Mouse (Mus musculus): Measurements from ENCODE around the gene Plekhs1. TPM values are rescaled to one million over a fixed set of nuclear protein-coding genes. Genes with fewer than 3 reads are reported as not detected.
A peak's percentile ranks its signal among the peaks of the same experiment; 100 is the strongest.
"Not testable (repeated sequence)": the region's sequence is repeated elsewhere in the genome, so short reads cannot be mapped to it uniquely, and the experiment has no call there.

The Plekhs1 gene
- total and polyA plus RNA-seq, 3 experiments = 0.04 to 0.18 TPM; not detected in 1

GRCm38 (mm10) chr19:56485376-56486271 is 24.2 kb downstream of the Plekhs1 start:
- Histone ChIP-seq H3K9ac (ENCODE audit: low read depth, low read length) (no peak overlapping the region), H3K27ac (0 out of 2 replicates have a peak overlapping the region, but pooled peaks have one; percentile 5), H3K36me3 (ENCODE audit: control insufficient read depth, insufficient read depth, low read length) (no peaks in the 10 kb centered on the region), H3K27me3 (ENCODE audit: control insufficient read depth, insufficient read depth, low read length) (no peaks in the 10 kb centered on the region), H3K4me3 (no peak overlapping the region), H3K4me1 (ENCODE audit: control insufficient read depth, insufficient read depth, low read length) (peaks cover 9% of the 10 kb centered on the region), H3K79me2 (replicated peaks; ENCODE audit: control insufficient read depth, insufficient read depth, low read length) (no peaks in the 10 kb centered on the region)
- WGBS = 25% methylated on average over 13 of the region's 13 CpGs
- DNase-seq = peak; percentile 47 to 58
- intact Hi-C loops (cut with DNase I) = no loop called here
- TF ChIP-seq POLR2A (IDR thresholded peaks at IDR 0.05; ENCODE audit: insufficient read depth, low read depth, low read length) (no peak), EP300 (IDR thresholded peaks at IDR 0.05; ENCODE audit: insufficient read depth, low read depth, low read length) (no peak), CTCF (IDR thresholded peaks at IDR 0.05) (no peak)

DNA sequence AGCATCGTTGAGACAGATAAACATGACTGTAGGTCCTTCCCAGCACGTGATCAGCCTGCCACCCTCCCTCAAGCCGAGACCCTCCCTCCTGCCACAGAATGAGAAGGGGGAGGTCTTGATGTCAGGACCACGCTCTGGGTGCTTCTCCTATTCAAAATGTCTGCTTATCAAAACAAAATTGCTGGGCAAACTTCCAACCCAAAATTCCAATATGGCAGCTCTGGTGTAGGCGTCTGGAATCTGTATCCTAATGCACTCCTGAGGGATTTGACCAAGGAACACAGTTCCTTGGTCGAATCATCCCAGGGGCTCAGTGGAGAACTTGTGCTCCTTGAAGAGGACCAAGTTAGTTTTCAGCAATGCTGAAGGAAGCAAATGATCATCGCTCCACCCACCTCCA is 25.5 kb downstream of the Plekhs1 start:
- Histone ChIP-seq H3K9ac (ENCODE audit: low read depth, low read length) (no peak overlapping the region), H3K79me2 (replicated peaks; ENCODE audit: control insufficient read depth, insufficient read depth, low read length) (no peaks in the 10 kb centered on the region), H3K36me3 (ENCODE audit: control insufficient read depth, insufficient read depth, low read length) (no peaks in the 10 kb centered on the region), H3K27me3 (ENCODE audit: control insufficient read depth, insufficient read depth, low read length) (no peaks in the 10 kb centered on the region), H3K4me1 (ENCODE audit: control insufficient read depth, insufficient read depth, low read length) (peaks cover 9% of the 10 kb centered on the region), H3K27ac (no peak overlapping the region), H3K4me3 (no peak overlapping the region)
- 82% methylated on average over 7 of the region's 7 CpGs for WGBS
- intact Hi-C loops (cut with DNase I) = no loop called here
- DNase-seq = no peak
- TF ChIP-seq POLR2A (IDR thresholded peaks at IDR 0.05; ENCODE audit: insufficient read depth, low read depth, low read length) (no peak), EP300 (IDR thresholded peaks at IDR 0.05; ENCODE audit: insufficient read depth, low read depth, low read length) (no peak), CTCF (IDR thresholded peaks at IDR 0.05) (no peak)

- no peak for DNase-seq
- Histone ChIP-seq H3K4me1 (ENCODE audit: control insufficient read depth, insufficient read depth, low read length) (peaks cover 9% of the 10 kb centered on the region), H3K27me3 (ENCODE audit: control insufficient read depth, insufficient read depth, low read length) (no peaks in the 10 kb centered on the region), H3K36me3 (ENCODE audit: control insufficient read depth, insufficient read depth, low read length) (no peaks in the 10 kb centered on the region), H3K27ac (no peak overlapping the region), H3K79me2 (replicated peaks; ENCODE audit: control insufficient read depth, insufficient read depth, low read length) (no peaks in the 10 kb centered on the region), H3K4me3 (no peak overlapping the region), H3K9ac (ENCODE audit: low read depth, low read length) (no peak overlapping the region)
- 97% methylated on average over 2 of the region's 2 CpGs for WGBS
- TF ChIP-seq EP300 (IDR thresholded peaks at IDR 0.05; ENCODE audit: insufficient read depth, low read depth, low read length) (no peak), POLR2A (IDR thresholded peaks at IDR 0.05; ENCODE audit: insufficient read depth, low read depth, low read length) (no peak), CTCF (IDR thresholded peaks at IDR 0.05) (no peak)
- intact Hi-C loops (cut with DNase I) = no loop called here
These were observed 25.9 kb downstream of the Plekhs1 start for GRCm38 (mm10) chr19:56487339-56487738.

DNA sequence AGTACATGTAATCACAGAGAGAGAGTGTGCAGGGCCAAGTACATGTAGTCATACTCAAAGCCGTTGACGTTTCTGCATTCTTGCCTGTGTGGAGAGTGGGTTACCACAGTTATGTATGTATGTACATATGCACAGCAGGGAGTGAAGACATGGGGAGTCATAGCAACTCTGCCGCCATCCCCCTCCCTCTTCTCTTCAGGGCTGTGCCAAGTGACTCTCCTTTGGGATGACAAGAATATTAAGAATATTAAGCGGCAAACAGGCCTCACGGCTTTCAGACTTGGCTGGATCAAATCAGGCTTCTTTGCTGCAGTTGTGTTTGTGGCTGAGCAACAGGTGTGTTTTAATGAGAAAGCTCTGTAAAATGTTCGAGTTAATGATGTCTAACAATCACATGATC is 28.2 kb downstream of the Plekhs1 start:
- intact Hi-C loops (cut with DNase I) = no loop called here
- 84% methylated on average over 6 of the region's 6 CpGs for WGBS
- no peak for TF ChIP-seq EP300 (IDR thresholded peaks at IDR 0.05; ENCODE audit: insufficient read depth, low read depth, low read length)
- no peak for TF ChIP-seq POLR2A (IDR thresholded peaks at IDR 0.05; ENCODE audit: insufficient read depth, low read depth, low read length)
- no peak for TF ChIP-seq CTCF (IDR thresholded peaks at IDR 0.05)

DNA sequence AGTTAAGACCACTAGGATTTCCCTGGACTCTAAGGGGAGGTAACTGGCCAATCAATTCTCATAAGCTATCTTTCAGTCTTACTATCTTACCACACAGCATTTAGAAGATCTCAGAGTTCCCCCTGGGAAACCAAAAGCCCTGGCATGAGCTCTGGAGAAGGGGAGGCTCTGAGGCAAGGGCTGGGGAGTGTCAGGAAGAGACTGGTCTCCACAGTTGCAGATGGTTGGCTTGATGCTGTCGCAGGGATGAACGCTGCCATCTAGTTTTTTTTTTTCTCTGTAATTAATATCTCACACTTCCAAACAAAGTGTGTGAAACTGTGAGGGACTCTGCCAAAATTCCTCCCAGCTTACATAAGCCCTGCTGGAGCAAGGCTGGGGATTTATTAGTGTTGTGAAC is 32.7 kb downstream of the Plekhs1 start:
- H3K4me3 ChIP-seq; H3K9ac ChIP-seq (ENCODE audit: low read depth, low read length); H3K4me1 ChIP-seq (ENCODE audit: control insufficient read depth, insufficient read depth, low read length); H3K27me3 ChIP-seq (ENCODE audit: control insufficient read depth, insufficient read depth, low read length); H3K27ac ChIP-seq; DNase-seq; H3K79me2 ChIP-seq (replicated peaks; ENCODE audit: control insufficient read depth, insufficient read depth, low read length); H3K36me3 ChIP-seq (ENCODE audit: control insufficient read depth, insufficient read depth, low read length); intact Hi-C loops (cut with DNase I): not testable (repeated sequence)
- WGBS = no CpG with 5 or more reads among the region's 2 CpGs

More for the DNA sequence above, 28.2 kb downstream of the Plekhs1 start:
- H3K4me1 ChIP-seq (ENCODE audit: control insufficient read depth, insufficient read depth, low read length) = peaks cover 9% of the 10 kb centered on the region
- H3K27ac ChIP-seq = no peak overlapping the region
- H3K9ac ChIP-seq (ENCODE audit: low read depth, low read length) = no peak overlapping the region
- no peaks in the 10 kb centered on the region for H3K36me3 ChIP-seq (ENCODE audit: control insufficient read depth, insufficient read depth, low read length)
- H3K27me3 ChIP-seq (ENCODE audit: control insufficient read depth, insufficient read depth, low read length) = no peaks in the 10 kb centered on the region
- H3K4me3 ChIP-seq = no peak overlapping the region
- no peaks in the 10 kb centered on the region for H3K79me2 ChIP-seq (replicated peaks; ENCODE audit: control insufficient read depth, insufficient read depth, low read length)
- no peak for DNase-seq

DNA sequence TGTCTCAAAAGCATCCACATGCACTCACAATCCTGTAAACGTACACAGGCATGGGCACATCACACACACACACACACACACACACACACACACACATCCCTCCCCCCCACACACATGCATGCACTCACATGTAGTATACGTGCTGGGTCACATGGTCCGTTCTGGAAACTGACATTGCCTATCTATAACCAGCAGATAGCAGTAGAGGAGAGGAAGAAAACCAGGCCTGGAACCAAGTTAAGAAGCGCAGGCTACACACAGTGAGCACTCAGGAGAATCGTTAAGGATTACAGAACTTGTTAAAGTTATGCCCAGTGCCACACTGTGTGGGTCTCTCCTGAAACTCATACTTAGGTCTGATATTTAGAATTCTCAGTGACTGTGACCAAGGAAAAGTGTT is 41.6 kb downstream of the Plekhs1 start:
- no CpG with 5 or more reads among the region's 5 CpGs for WGBS
- H3K27me3 ChIP-seq (ENCODE audit: control insufficient read depth, insufficient read depth, low read length); H3K9ac ChIP-seq (ENCODE audit: low read depth, low read length); H3K79me2 ChIP-seq (replicated peaks; ENCODE audit: control insufficient read depth, insufficient read depth, low read length); DNase-seq; H3K4me1 ChIP-seq (ENCODE audit: control insufficient read depth, insufficient read depth, low read length); H3K4me3 ChIP-seq; H3K27ac ChIP-seq; intact Hi-C loops (cut with DNase I); H3K36me3 ChIP-seq (ENCODE audit: control insufficient read depth, insufficient read depth, low read length): not testable (repeated sequence)

GRCm38 (mm10) chr19:56503525-56503924 is 42.1 kb downstream of the Plekhs1 start:
- no CpG with 5 or more reads among the region's 5 CpGs for WGBS

DNA sequence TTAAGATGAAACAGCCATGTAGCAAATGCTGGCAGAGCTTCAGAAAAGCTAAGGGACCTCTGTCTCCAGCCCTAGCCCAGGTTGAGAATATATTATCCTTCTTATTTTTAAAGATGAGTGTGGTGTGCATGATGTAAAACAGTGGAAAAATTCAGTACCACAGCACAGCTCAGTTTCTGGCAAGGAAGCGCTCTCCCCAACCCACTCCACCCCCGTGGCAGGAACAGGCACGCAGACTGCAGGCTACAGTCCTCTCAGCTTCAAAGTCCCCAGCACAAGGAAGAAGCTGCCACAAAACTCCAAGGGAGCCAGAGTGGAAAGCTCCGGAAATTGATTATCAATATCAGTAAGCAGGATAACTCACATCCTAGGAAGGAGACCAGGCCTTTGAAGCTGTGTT is 49.8 kb downstream of the Plekhs1 start:
- H3K27me3 ChIP-seq (ENCODE audit: control insufficient read depth, insufficient read depth, low read length); H3K4me3 ChIP-seq; H3K27ac ChIP-seq; H3K4me1 ChIP-seq (ENCODE audit: control insufficient read depth, insufficient read depth, low read length); H3K9ac ChIP-seq (ENCODE audit: low read depth, low read length); DNase-seq; intact Hi-C loops (cut with DNase I); H3K36me3 ChIP-seq (ENCODE audit: control insufficient read depth, insufficient read depth, low read length); H3K79me2 ChIP-seq (replicated peaks; ENCODE audit: control insufficient read depth, insufficient read depth, low read length): not testable (repeated sequence)
- no CpG with 5 or more reads among the region's 4 CpGs for WGBS

More at GRCm38 (mm10) chr19:56503525-56503924, 42.1 kb downstream of the Plekhs1 start:
- H3K79me2 ChIP-seq (replicated peaks; ENCODE audit: control insufficient read depth, insufficient read depth, low read length); H3K27me3 ChIP-seq (ENCODE audit: control insufficient read depth, insufficient read depth, low read length); H3K27ac ChIP-seq; DNase-seq; intact Hi-C loops (cut with DNase I); H3K4me3 ChIP-seq; H3K36me3 ChIP-seq (ENCODE audit: control insufficient read depth, insufficient read depth, low read length); H3K9ac ChIP-seq (ENCODE audit: low read depth, low read length); H3K4me1 ChIP-seq (ENCODE audit: control insufficient read depth, insufficient read depth, low read length): not testable (repeated sequence)

- no CpG with 5 or more reads among the region's 2 CpGs for WGBS
These were observed 52.1 kb downstream of the Plekhs1 start for GRCm38 (mm10) chr19:56513527-56513926.

More at GRCm38 (mm10) chr19:56513527-56513926, 52.1 kb downstream of the Plekhs1 start:
- H3K9ac ChIP-seq (ENCODE audit: low read depth, low read length); DNase-seq; H3K27ac ChIP-seq; intact Hi-C loops (cut with DNase I); H3K27me3 ChIP-seq (ENCODE audit: control insufficient read depth, insufficient read depth, low read length); H3K36me3 ChIP-seq (ENCODE audit: control insufficient read depth, insufficient read depth, low read length); H3K79me2 ChIP-seq (replicated peaks; ENCODE audit: control insufficient read depth, insufficient read depth, low read length); H3K4me3 ChIP-seq; H3K4me1 ChIP-seq (ENCODE audit: control insufficient read depth, insufficient read depth, low read length): not testable (repeated sequence)

Measured in heart, adult 2 months (tissue).